Mouse (Mus musculus): ENCODE data around the gene Peg12.

GRCm38 (mm10) chr7:62462229-62463006, 1.9 kb downstream of the Peg12 start:
- TF ChIP-seq CTCF (IDR thresholded peaks at IDR 0.05; ENCODE audit: control insufficient read depth, insufficient read depth, insufficient read length): no peak
- no peak for TF ChIP-seq CEBPB (IDR thresholded peaks at IDR 0.05; ENCODE audit: low read depth)

Data from C2C12 (cell line).